Mouse (Mus musculus) adrenal gland, adult 8-10 months (tissue): ENCODE measurements around the gene Rasgrp4. TPM values are rescaled to one million over a fixed set of nuclear protein-coding genes. Genes with fewer than 3 reads are reported as not detected.

ENCODE experiments used
- DNase-seq: peaks from one replicate; pipeline ENCODE4 v3.0.0; 2022
- total RNA-seq, 4 experiments: library from RNA; stranded (reverse); gene quantifications; 2 replicates each; pipeline ENCODE4 v1.2.4; 2022

The Rasgrp4 gene
- total RNA-seq, 4 experiments from 2014 or later, result 1.3 to 1.6 (median 1.4) TPM

- DNase-seq, result no peak
These were observed 14.1 kb downstream of the Rasgrp4 start for GRCm38 (mm10) chr7:29148771-29149170.

- no peak for DNase-seq
These were observed 16.8 kb downstream of the Rasgrp4 start for GRCm38 (mm10) chr7:29151486-29151885.

- no peak for DNase-seq
These were observed 19.5 kb downstream of the Rasgrp4 start for GRCm38 (mm10) chr7:29154018-29154720.

- peak; percentile 82 for DNase-seq
These were observed 20.7 kb downstream of the Rasgrp4 start for GRCm38 (mm10) chr7:29155196-29155837.

GRCm38 (mm10) chr7:29155838-29156782 is 21.5 kb downstream of the Rasgrp4 start, which contains the start of gene Fam98c:
TSS of gene Fam98c (minus strand) at chr7:29156234.
- DNase-seq, result peak; percentile 78

- no peak for DNase-seq
These were observed 23.6 kb downstream of the Rasgrp4 start for GRCm38 (mm10) chr7:29158264-29158663.

GRCm38 (mm10) chr7:29162294-29162693 is 27.6 kb downstream of the Rasgrp4 start:
- DNase-seq, result no peak

GRCm38 (mm10) chr7:29162750-29163525 is 28.3 kb downstream of the Rasgrp4 start:
- DNase-seq, result no peak

GRCm38 (mm10) chr7:29167656-29168055 is 33.0 kb downstream of the Rasgrp4 start:
- no peak for DNase-seq

GRCm38 (mm10) chr7:29168121-29168695 is 33.6 kb downstream of the Rasgrp4 start:
- DNase-seq, result no peak

GRCm38 (mm10) chr7:29168791-29169230 is 34.2 kb downstream of the Rasgrp4 start:
- DNase-seq, result no peak

GRCm38 (mm10) chr7:29169231-29170065 is 34.8 kb downstream of the Rasgrp4 start:
- peak; percentile 76 for DNase-seq

GRCm38 (mm10) chr7:29170066-29170754 is 35.6 kb downstream of the Rasgrp4 start, which contains the start of the genes Ggn and Spred3:
TSS of gene Ggn (plus strand) at chr7:29170210.
TSS of gene Spred3 (minus strand) at chr7:29170411.
- DNase-seq, result peak; percentile 75

- DNase-seq, result no peak
These were observed 36.3 kb downstream of the Rasgrp4 start for GRCm38 (mm10) chr7:29170755-29171561.

- DNase-seq, result no peak
These were observed 37.0 kb downstream of the Rasgrp4 start for GRCm38 (mm10) chr7:29171562-29172097.

- no peak for DNase-seq
These were observed 37.9 kb downstream of the Rasgrp4 start for GRCm38 (mm10) chr7:29172390-29173016.

GRCm38 (mm10) chr7:29178106-29178505 is 43.5 kb downstream of the Rasgrp4 start:
- no peak for DNase-seq

GRCm38 (mm10) chr7:29179323-29179722 is 44.7 kb downstream of the Rasgrp4 start:
- DNase-seq, result no peak
